Mouse (Mus musculus) MEL (cell line): Measurements from ENCODE around the gene Mrpl14. TPM values are rescaled to one million over a fixed set of nuclear protein-coding genes. Genes with fewer than 3 reads are reported as not detected.

ENCODE experiments used
- DNase-seq: peaks from one replicate; pipeline ENCODE4 v3.0.0; 2011; ENCODE audit warnings: low read depth, low spot score
- H3K27ac ChIP-seq: 2 replicates; pipeline ENCODE4 v1.5.1; 2012; ENCODE audit warnings: low read depth, mild to moderate bottlenecking, control low read depth, low read length, moderate library complexity; ENCODE audit not compliant: control insufficient read depth
- H3K27me3 ChIP-seq, 2 experiments: fragments of 150-350 bp in 1 of 2; sonication (generic) in 1 of 2; 2 replicates each; pipeline ENCODE4 v1.6.1; 2012; ENCODE audit warnings: low read length in 2 of 2, mild to moderate bottlenecking in 2 of 2, improper control_type of control experiment in 1 of 2, moderate library complexity in 1 of 2; ENCODE audit not compliant: insufficient read depth in 2 of 2, control insufficient read depth in 1 of 2
- H3K36me3 ChIP-seq, 2 experiments: 2 replicates each; pipeline ENCODE4 v1.6.1; 2012 to 2014; ENCODE audit warnings: low read length in 2 of 2, improper control_type of control experiment in 1 of 2, inconsistent platforms in 1 of 2, mild to moderate bottlenecking in 1 of 2; ENCODE audit not compliant: insufficient read depth in 2 of 2, control insufficient read depth in 1 of 2
- H3K4me1 ChIP-seq, 2 experiments: fragments of 150-350 bp in 1 of 2; sonication (generic) in 1 of 2; 2 replicates each; pipeline ENCODE4 v1.6.1; 2012; ENCODE audit warnings: low read length in 2 of 2, improper control_type of control experiment in 1 of 2, mild to moderate bottlenecking in 1 of 2; ENCODE audit not compliant: insufficient read depth in 2 of 2, control insufficient read depth in 1 of 2
- H3K4me3 ChIP-seq, 2 experiments: fragments of 150-350 bp in 1 of 2; sonication (generic) in 1 of 2; 2 replicates each; pipeline ENCODE4 v1.5.1; 2012; ENCODE audit warnings: low read depth in 2 of 2, low read length in 2 of 2, mild to moderate bottlenecking in 2 of 2, moderate library complexity in 2 of 2, control low read depth in 1 of 2, improper control_type of control experiment in 1 of 2; ENCODE audit not compliant: control insufficient read depth in 1 of 2, insufficient read depth in 1 of 2
- H3K79me2 ChIP-seq: 2 replicates; pipeline ENCODE4 v1.6.1; 2012; ENCODE audit warnings: mild to moderate bottlenecking, low read length, moderate library complexity; ENCODE audit not compliant: control insufficient read depth, poor library complexity, insufficient read depth
- H3K9ac ChIP-seq: 2 replicates; pipeline ENCODE4 v1.6.1; 2012; ENCODE audit warnings: low read depth, mild to moderate bottlenecking, control low read depth, low read length, moderate library complexity; ENCODE audit not compliant: control insufficient read depth, poor library complexity, severe bottlenecking
- H3K9me3 ChIP-seq: fragments of 150-350 bp; sonication (generic); replicated peaks from 2 replicates; pipeline ENCODE4 v1.6.1; 2012; ENCODE audit warnings: mild to moderate bottlenecking, low read length, improper control_type of control experiment, moderate library complexity; ENCODE audit not compliant: insufficient read depth
- CTCF ChIP-seq, 3 experiments: IDR thresholded peaks in 2 of 3; conservative IDR thresholded peaks in 1 of 3; 2 replicates each; pipeline ENCODE4 v1.5.1; 2011 to 2012; ENCODE audit warnings: low read length in 3 of 3, low read depth in 2 of 3, mild to moderate bottlenecking in 2 of 3, improper control_type of control experiment in 1 of 3, inconsistent platforms in 1 of 3, mixed read lengths in 1 of 3, moderate library complexity in 1 of 3; ENCODE audit not compliant: control insufficient read depth in 1 of 3, insufficient read depth in 1 of 3, poor library complexity in 1 of 3, severe bottlenecking in 1 of 3
- EP300 ChIP-seq, 2 experiments: IDR thresholded peaks; 2 replicates each; pipeline ENCODE4 v1.6.1; 2011; ENCODE audit warnings: improper control_type of control experiment in 2 of 2, low read length in 2 of 2, low read depth in 1 of 2, mild to moderate bottlenecking in 1 of 2
- ETS1 ChIP-seq: IDR thresholded peaks from 2 replicates; pipeline ENCODE4 v1.6.1; 2012; ENCODE audit warnings: low read depth, mild to moderate bottlenecking, inconsistent platforms, low read length, improper control_type of control experiment, moderate library complexity
- GABPA ChIP-seq: IDR thresholded peaks from 2 replicates; pipeline ENCODE4 v1.6.1; 2012; ENCODE audit warnings: low read depth, mild to moderate bottlenecking, inconsistent platforms, low read length, improper control_type of control experiment, moderate library complexity
- HCFC1 ChIP-seq: IDR thresholded peaks from 2 replicates; pipeline ENCODE4 v1.6.1; 2012; ENCODE audit warnings: low read depth, mild to moderate bottlenecking, inconsistent platforms, low read length, improper control_type of control experiment, moderate library complexity
- JUND ChIP-seq: IDR thresholded peaks from 2 replicates; pipeline ENCODE4 v1.6.1; 2011; ENCODE audit warnings: low read depth, mild to moderate bottlenecking, improper control_type of control experiment, low read length
- KAT2A ChIP-seq: conservative IDR thresholded peaks from 2 replicates; pipeline ENCODE4 v1.6.1; 2012; ENCODE audit warnings: low read depth, low read length, improper control_type of control experiment, inconsistent platforms
- MAFK ChIP-seq: IDR thresholded peaks from 2 replicates; pipeline ENCODE4 v1.6.1; 2011; ENCODE audit warnings: low read depth, mild to moderate bottlenecking, low read length, improper control_type of control experiment, borderline replicate concordance
- MAZ ChIP-seq: IDR thresholded peaks from 2 replicates; pipeline ENCODE4 v1.6.1; 2012; ENCODE audit warnings: low read depth, mild to moderate bottlenecking, inconsistent platforms, low read length, improper control_type of control experiment
- MXI1 ChIP-seq: IDR thresholded peaks from 2 replicates; pipeline ENCODE4 v1.6.1; 2011; ENCODE audit warnings: mild to moderate bottlenecking, low read depth, low read length, improper control_type of control experiment
- MYB ChIP-seq: IDR thresholded peaks from 2 replicates; pipeline ENCODE4 v1.6.1; 2011; ENCODE audit warnings: mild to moderate bottlenecking, low read depth, low read length, improper control_type of control experiment
- MYC ChIP-seq: IDR thresholded peaks from 2 replicates; pipeline ENCODE4 v1.6.1; 2011; ENCODE audit warnings: low read depth, mild to moderate bottlenecking, low read length, improper control_type of control experiment, moderate library complexity
- NRF1 ChIP-seq: IDR thresholded peaks from 2 replicates; pipeline ENCODE4 v1.6.1; 2014; ENCODE audit warnings: low read depth, mild to moderate bottlenecking, inconsistent platforms, low read length, improper control_type of control experiment, moderate library complexity; ENCODE audit not compliant: poor library complexity, insufficient read depth, severe bottlenecking
- POLR2A ChIP-seq, 2 experiments: IDR thresholded peaks; 2 replicates each; pipeline ENCODE4 v1.6.1; 2011 to 2012; ENCODE audit warnings: low read length in 2 of 2, mild to moderate bottlenecking in 2 of 2, control low read depth in 1 of 2, improper control_type of control experiment in 1 of 2, low read depth in 1 of 2, moderate library complexity in 1 of 2; ENCODE audit not compliant: control insufficient read depth in 1 of 2, insufficient read depth in 1 of 2, poor library complexity in 1 of 2
- POLR2AphosphoS2 ChIP-seq: IDR thresholded peaks from 2 replicates; pipeline ENCODE4 v1.6.1; 2011; ENCODE audit warnings: low read length, improper control_type of control experiment
- POLR2AphosphoS5 ChIP-seq: IDR thresholded peaks from 2 replicates; pipeline ENCODE4 v1.6.1; 2012; ENCODE audit warnings: low read depth, borderline replicate concordance, mild to moderate bottlenecking, inconsistent platforms, low read length, moderate library complexity, mixed read lengths
- RCOR1 ChIP-seq: IDR thresholded peaks from 2 replicates; pipeline ENCODE4 v1.6.1; 2012; ENCODE audit warnings: low read depth, mild to moderate bottlenecking, inconsistent platforms, low read length, improper control_type of control experiment
- SMC3 ChIP-seq: IDR thresholded peaks from 2 replicates; pipeline ENCODE4 v1.6.1; 2011; ENCODE audit warnings: low read depth, low read length, improper control_type of control experiment
- TAL1 ChIP-seq: IDR thresholded peaks from 2 replicates; pipeline ENCODE4 v1.6.1; 2012; ENCODE audit warnings: mild to moderate bottlenecking, inconsistent platforms, low read length, moderate library complexity, mixed read lengths
- TBP ChIP-seq: IDR thresholded peaks from 2 replicates; pipeline ENCODE4 v1.8.0; 2011; ENCODE audit warnings: low read depth, low read length, improper control_type of control experiment
- TCF12 ChIP-seq: IDR thresholded peaks from 2 replicates; pipeline ENCODE4 v1.6.1; 2014; ENCODE audit warnings: low read depth, mild to moderate bottlenecking, inconsistent platforms, low read length, improper control_type of control experiment, moderate library complexity
- ZC3H11A ChIP-seq: IDR thresholded peaks from 2 replicates; pipeline ENCODE4 v1.6.1; 2012; ENCODE audit warnings: low read depth, mild to moderate bottlenecking, inconsistent platforms, low read length, improper control_type of control experiment
- ZKSCAN1 ChIP-seq: IDR thresholded peaks from 2 replicates; pipeline ENCODE4 v1.6.1; 2012; ENCODE audit warnings: low read depth, mild to moderate bottlenecking, inconsistent platforms, low read length, improper control_type of control experiment, moderate library complexity
- ZNF384 ChIP-seq: IDR thresholded peaks from 2 replicates; pipeline ENCODE4 v1.6.1; 2012; ENCODE audit warnings: low read depth, mild to moderate bottlenecking, inconsistent platforms, low read length, improper control_type of control experiment
- polyA plus RNA-seq, 2 experiments: library from polyadenylated mRNA; stranded (reverse) in 1 of 2; unstranded in 1 of 2; fragments of >175 nt in 1 of 2; fragments of >200 nt in 1 of 2; gene quantifications; 2 replicates each; pipeline versions ENCODE4 v1.2.1 to v1.2.4; 2012; ENCODE audit warnings: low replicate concordance in 2 of 2, low read depth in 1 of 2; ENCODE audit not compliant: insufficient read length in 2 of 2, insufficient read depth in 1 of 2, missing spikeins in 1 of 2
- total RNA-seq: library from RNA; depleted of rRNA; stranded (reverse); fragments of 300-350 nt; gene quantifications from 2 replicates; pipeline ENCODE4 v1.2.3, GENCODE M21; 2012

Gene Mrpl14
- total and polyA plus RNA-seq, 3 experiments, result 66.2 to 159 TPM; not detected in 1

GRCm38 (mm10) chr17:45703187-45703586 lies 17.1 kb downstream of the Mrpl14 start:
- peaks cover 2% of the 10 kb centered on the region in 2 experiments; a peak in 2 of 4 replicates for H3K36me3 ChIP-seq
- peak; percentile 61 for DNase-seq
- no peaks in the 10 kb centered on the region for H3K79me2 ChIP-seq
- H3K9ac ChIP-seq, result peak overlapping the region; percentile 52
- H3K27me3 ChIP-seq, result no peaks in the 10 kb centered on the region
- no peak overlapping the region for H3K4me3 ChIP-seq
- H3K27ac ChIP-seq, result no peak overlapping the region
- TF ChIP-seq SMC3 (no peak), MYB (no peak), GABPA (no peak), ZKSCAN1 (no peak), ETS1 (0 out of 2 replicates have a peak, but pooled peaks have one; percentile 18), MAFK (no peak)
- H3K4me1 ChIP-seq, result peaks cover 5 to 11% of the 10 kb centered on the region in 2 experiments; a peak in 3 of 4 replicates
- H3K9me3 ChIP-seq, result no peaks in the 10 kb centered on the region

- H3K27ac ChIP-seq, result no peak overlapping the region
- no peak overlapping the region; a peak in 1 of 4 replicates for H3K4me3 ChIP-seq
- no peak for TF ChIP-seq RCOR1
- TF ChIP-seq POLR2AphosphoS5, result no peak
- TF ChIP-seq ETS1, result peak; percentile 49; the same call in 1 of the 2 replicates
- peak in 1 of 3 experiments; percentile 10; a peak in 1 of 6 replicates for TF ChIP-seq CTCF (IDR thresholded peaks at IDR 0.05 in 2 of 3, conservative IDR thresholded peaks at IDR 0.05 in 1 of 3; ENCODE audit: control insufficient read depth in 1 of 3, insufficient read depth in 1 of 3, low read depth in 2 of 3, low read length in 3 of 3, poor library complexity in 1 of 3, severe bottlenecking in 1 of 3)
- TF ChIP-seq ZC3H11A, result no peak
- 0 out of 2 replicates have a peak, but pooled peaks have one; percentile 40 for TF ChIP-seq MAZ
- TF ChIP-seq EP300 (IDR thresholded peaks at IDR 0.05; ENCODE audit: low read depth in 1 of 2, low read length in 2 of 2), result 0 out of 4 replicates have a peak, but pooled peaks of 1 of the 2 experiments have one; percentile 15
- TF ChIP-seq TAL1, result 0 out of 2 replicates have a peak, but pooled peaks have one; percentile 10
- H3K4me1 ChIP-seq, result peaks cover 5 to 19% of the 10 kb centered on the region in 2 experiments
- H3K9ac ChIP-seq, result no peak overlapping the region; the same call in 1 of the 2 replicates
- H3K36me3 ChIP-seq, result peaks cover 0 to 2% of the 10 kb centered on the region in 2 experiments; a peak in 1 of 4 replicates
- no peaks in the 10 kb centered on the region for H3K79me2 ChIP-seq
- no peaks in the 10 kb centered on the region for H3K27me3 ChIP-seq
- H3K9me3 ChIP-seq, result no peaks in the 10 kb centered on the region
- DNase-seq, result peak; percentile 55
These were observed 20.7 kb downstream of the Mrpl14 start for GRCm38 (mm10) chr17:45706796-45707195.

GRCm38 (mm10) chr17:45707376-45707775 lies 21.3 kb downstream of the Mrpl14 start:
- Histone ChIP-seq H3K9me3 (no peaks in the 10 kb centered on the region), H3K4me3 (no peak overlapping the region), H3K27me3 (no peaks in the 10 kb centered on the region), H3K79me2 (no peaks in the 10 kb centered on the region), H3K36me3 (peaks cover 0 to 2% of the 10 kb centered on the region in 2 experiments; a peak in 1 of 4 replicates), H3K9ac (no peak overlapping the region), H3K4me1 (peaks cover 5 to 25% of the 10 kb centered on the region in 2 experiments), H3K27ac (no peak overlapping the region)
- no peak for DNase-seq
- TF ChIP-seq JUND, result no peak
- TF ChIP-seq NRF1, result no peak
- TF ChIP-seq TBP, result no peak
- 0 out of 2 replicates have a peak, but pooled peaks have one; percentile 2 for TF ChIP-seq ZNF384
- TF ChIP-seq KAT2A, result no peak
- TF ChIP-seq POLR2A (IDR thresholded peaks at IDR 0.05; ENCODE audit: control insufficient read depth in 1 of 2, insufficient read depth in 1 of 2, low read depth in 1 of 2, low read length in 2 of 2, poor library complexity in 1 of 2), result no peak
- no peak for TF ChIP-seq MXI1
- TF ChIP-seq MYB, result no peak
- TF ChIP-seq GABPA, result no peak
- 0 out of 2 replicates have a peak, but pooled peaks have one; percentile 10 for TF ChIP-seq SMC3
- TF ChIP-seq TAL1, result no peak
- TF ChIP-seq POLR2AphosphoS2, result no peak
- TF ChIP-seq HCFC1, result no peak
- TF ChIP-seq TCF12, result no peak
- no peak for TF ChIP-seq ZC3H11A
- no peak for TF ChIP-seq ETS1
- TF ChIP-seq EP300 (IDR thresholded peaks at IDR 0.05; ENCODE audit: low read depth in 1 of 2, low read length in 2 of 2), result no peak
- no peak for TF ChIP-seq MYC
- TF ChIP-seq RCOR1, result no peak
- peak; percentile 30 to 50 (median 34); a peak in 5 of 6 replicates for TF ChIP-seq CTCF (IDR thresholded peaks at IDR 0.05 in 2 of 3, conservative IDR thresholded peaks at IDR 0.05 in 1 of 3; ENCODE audit: control insufficient read depth in 1 of 3, insufficient read depth in 1 of 3, low read depth in 2 of 3, low read length in 3 of 3, poor library complexity in 1 of 3, severe bottlenecking in 1 of 3)
